Mouse (Mus musculus) brain, embryonic 14.5 days (tissue): Measurements from ENCODE around the gene 1700113H08Rik. TPM values are rescaled to one million over a fixed set of nuclear protein-coding genes. Genes with fewer than 3 reads are reported as not detected.
A peak's percentile ranks its signal among the peaks of the same experiment; 100 is the strongest.

Experiments
- DNase-seq: peaks from one replicate; pipeline ENCODE4 v3.0.0-alpha.2; 2011; ENCODE audit warnings: low read depth
- CTCF ChIP-seq: fragments of 200-500 bp; IDR thresholded peaks from 2 replicates; pipeline ENCODE4 v1.5.1; 2012; ENCODE audit warnings: inconsistent platforms, mild to moderate bottlenecking, moderate library complexity, borderline replicate concordance; ENCODE audit not compliant: insufficient read depth, insufficient read length; ENCODE audit errors: extremely low read depth
- POLR2A ChIP-seq: fragments of 200-500 bp; IDR thresholded peaks from 2 replicates; pipeline ENCODE4 v1.6.1; 2012; ENCODE audit warnings: mild to moderate bottlenecking, inconsistent platforms, borderline replicate concordance; ENCODE audit not compliant: poor library complexity, insufficient read depth, insufficient read length, severe bottlenecking; ENCODE audit errors: extremely low read depth
- polyA plus RNA-seq: library from polyadenylated mRNA; depleted of rRNA; stranded (reverse); fragments of >200 nt; gene quantifications from 2 replicates; pipeline ENCODE4 v1.2.3, GENCODE M21; 2012

1700113H08Rik gene
- polyA plus RNA-seq, 1 experiment = 0.29 TPM

DNA sequence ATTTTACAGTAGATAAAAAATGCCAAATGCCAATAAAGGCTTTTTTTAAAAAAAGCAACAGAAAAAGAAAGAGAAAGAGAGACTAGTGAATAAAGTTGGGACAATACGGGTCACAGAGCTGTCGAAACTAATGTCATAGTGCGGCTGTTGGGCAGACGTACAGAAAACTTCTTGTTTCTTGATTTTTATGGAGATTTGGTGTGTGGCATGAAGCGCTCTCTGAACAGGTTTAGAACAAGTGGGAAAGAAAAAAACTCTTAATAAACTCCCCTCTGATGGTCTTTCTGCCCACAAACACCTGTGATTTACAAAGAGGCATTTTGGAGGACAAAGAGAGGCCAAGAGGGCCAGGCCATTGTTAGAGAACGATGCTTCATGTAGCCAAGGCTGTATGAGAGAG, 1.6 kb downstream of the 1700113H08Rik start:
- DNase-seq = peak; percentile 61
- TF ChIP-seq POLR2A = no peak
- no peak for TF ChIP-seq CTCF

- TF ChIP-seq POLR2A (no peak), CTCF (no peak)
- no peak for DNase-seq
Observed at GRCm38 (mm10) chr10:87084236-87084635, 26.4 kb downstream of the 1700113H08Rik start.

DNA sequence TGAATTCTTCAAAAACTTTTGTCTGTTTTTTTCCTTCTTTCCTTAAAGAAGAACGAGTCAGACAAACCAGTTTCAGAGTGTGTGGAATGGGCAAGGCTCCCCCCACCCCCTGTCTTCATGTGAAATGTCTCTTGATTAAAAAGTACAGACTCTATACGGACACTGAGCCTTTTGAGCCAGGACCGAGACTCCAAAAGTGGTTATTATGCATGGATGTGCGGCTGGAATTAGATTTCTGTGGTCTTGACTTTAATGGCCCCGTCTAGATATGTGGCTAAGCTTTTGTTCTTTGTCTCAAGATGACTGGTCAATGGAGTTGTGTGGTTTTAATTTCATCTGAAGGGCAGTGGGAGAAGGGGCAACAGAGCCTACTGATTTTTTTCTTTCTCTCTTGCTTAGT, 29.8 kb downstream of the 1700113H08Rik start:
- DNase-seq = no peak
- no peak for TF ChIP-seq POLR2A
- no peak for TF ChIP-seq CTCF

DNA sequence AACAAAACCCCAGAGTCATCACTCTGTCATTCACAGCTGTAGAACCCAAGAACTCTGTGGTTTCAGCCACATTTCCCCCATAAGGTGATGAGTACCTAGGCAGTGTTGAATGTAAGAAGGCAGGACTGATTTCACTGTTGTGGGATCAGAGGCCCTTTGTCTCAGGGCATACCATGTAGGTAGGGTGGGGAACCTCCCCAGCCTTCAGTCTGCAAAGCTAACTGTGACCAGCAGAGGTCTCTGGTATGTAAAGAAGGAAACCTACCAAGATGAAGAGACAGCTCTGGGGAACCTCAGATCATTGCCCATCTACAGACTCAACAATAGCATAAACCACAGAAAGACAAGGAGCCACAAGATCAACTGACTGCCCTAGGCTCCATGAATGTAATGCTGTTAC, 36.4 kb downstream of the 1700113H08Rik start:
- TF ChIP-seq CTCF (peak; percentile 51; the same call in 1 of the 2 replicates), POLR2A (no peak)
- DNase-seq = peak; percentile 69

DNA sequence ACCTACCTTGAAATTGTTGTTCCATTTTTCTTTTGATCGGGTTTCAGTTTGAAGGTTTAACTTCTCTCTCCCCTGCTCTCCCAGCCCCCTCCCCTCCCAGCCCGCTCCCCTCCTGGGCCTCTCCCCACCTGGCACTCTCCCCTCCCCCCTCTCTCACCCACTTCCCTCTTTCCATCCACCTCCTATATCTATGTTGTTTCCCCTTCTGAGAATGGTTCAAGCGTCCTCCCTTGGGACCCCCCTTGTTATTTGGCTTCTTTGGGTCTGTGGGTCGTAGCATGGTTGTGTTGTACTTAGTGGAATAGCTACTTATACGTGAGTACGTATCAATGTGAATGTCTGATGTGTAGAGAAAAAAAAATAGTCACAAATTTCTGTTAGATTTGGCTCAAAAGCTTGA, 40.9 kb downstream of the 1700113H08Rik start:
- no peak for DNase-seq
- TF ChIP-seq POLR2A = no peak
- no peak for TF ChIP-seq CTCF

- peak; percentile 18 for DNase-seq
- TF ChIP-seq CTCF (no peak), POLR2A (no peak)
Observed at GRCm38 (mm10) chr10:87100668-87101067, 42.8 kb downstream of the 1700113H08Rik start.

- peak; percentile 86 for DNase-seq
- TF ChIP-seq CTCF (no peak), POLR2A (no peak)
Observed at GRCm38 (mm10) chr10:87101265-87101950, 43.6 kb downstream of the 1700113H08Rik start.

DNA sequence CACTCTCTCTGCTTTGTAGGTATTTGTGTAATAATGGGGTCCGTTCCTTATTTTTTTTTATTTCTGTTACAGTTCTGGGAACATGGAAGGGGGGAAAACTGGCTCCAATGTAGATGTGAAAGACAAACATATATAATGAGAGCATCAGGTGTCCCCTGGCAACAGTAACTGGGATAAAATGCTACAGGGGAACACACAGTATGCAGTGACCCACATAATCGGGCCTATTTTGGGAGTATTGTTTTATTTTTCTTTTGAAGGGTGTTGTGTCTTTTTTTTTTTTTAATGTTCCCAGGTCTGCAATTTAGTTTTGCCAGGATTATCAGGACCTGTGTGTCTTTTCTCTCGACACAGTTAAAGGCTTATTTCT, 44.1 kb downstream of the 1700113H08Rik start:
- TF ChIP-seq POLR2A (no peak), CTCF (no peak)
- no peak for DNase-seq

GRCm38 (mm10) chr10:87102455-87102854, 44.6 kb downstream of the 1700113H08Rik start:
- peak; percentile 76 for DNase-seq
- TF ChIP-seq POLR2A = no peak
- TF ChIP-seq CTCF = no peak

GRCm38 (mm10) chr10:87103286-87103685, 45.4 kb downstream of the 1700113H08Rik start:
- TF ChIP-seq POLR2A (no peak), CTCF (no peak)
- no peak for DNase-seq

DNA sequence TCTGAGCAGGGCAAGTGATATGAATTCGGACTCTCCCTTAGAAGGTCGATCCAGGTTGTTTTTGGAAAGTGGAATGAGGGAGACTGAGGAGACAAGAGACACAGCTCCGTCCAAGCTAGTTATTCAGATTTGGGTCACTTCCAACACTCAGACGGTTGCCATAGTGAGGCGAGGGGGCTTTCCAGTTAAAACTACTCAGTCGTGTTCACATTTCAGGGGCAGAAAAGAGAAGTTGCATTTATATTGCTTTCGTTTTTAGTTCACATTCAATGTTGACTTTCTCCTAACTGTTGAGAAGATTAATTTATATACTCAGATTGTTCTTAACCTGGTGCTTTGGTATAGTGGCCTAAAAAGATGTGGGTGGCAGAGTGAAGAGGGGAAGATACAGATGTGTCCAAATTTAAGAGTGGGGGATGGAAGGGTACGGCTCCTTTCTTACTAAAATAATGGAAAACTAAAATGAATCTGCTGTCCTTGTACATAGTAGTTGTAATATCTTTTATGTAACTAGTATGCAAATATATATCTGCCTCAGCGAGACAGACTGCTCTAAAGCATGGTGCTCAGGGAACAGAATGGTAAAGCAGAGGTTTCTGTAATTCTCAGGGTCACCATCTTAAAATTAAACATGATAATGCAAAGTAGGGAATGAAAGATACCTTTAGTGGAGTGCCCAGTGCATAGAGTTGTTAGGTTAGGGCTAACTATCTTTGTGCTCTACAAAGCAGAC, 49.9 kb downstream of the 1700113H08Rik start:
- TF ChIP-seq CTCF (no peak), POLR2A (no peak)
- peak; percentile 75 for DNase-seq

- TF ChIP-seq POLR2A = no peak
- no peak for TF ChIP-seq CTCF
Observed at GRCm38 (mm10) chr10:87108333-87108732, 50.5 kb downstream of the 1700113H08Rik start.

More at GRCm38 (mm10) chr10:87108333-87108732, 50.5 kb downstream of the 1700113H08Rik start:
- no peak for DNase-seq
